Mouse (Mus musculus) kidney, adult 2 months (tissue): ENCODE results near the gene Carmil1.

Source experiments
- CTCF ChIP-seq: fragments of 200-500 bp; conservative IDR thresholded peaks from 2 replicates; pipeline ENCODE4 v1.5.1; 2011; ENCODE audit warnings: low read depth, mild to moderate bottlenecking, control low read depth, low read length, moderate library complexity, mixed read lengths; ENCODE audit not compliant: insufficient read depth, insufficient read length
- POLR2A ChIP-seq: fragments of 200-500 bp; IDR thresholded peaks from one replicate; pipeline ENCODE4 v1.6.1; 2011; ENCODE audit warnings: low read depth, low read length, control low read depth

DNA sequence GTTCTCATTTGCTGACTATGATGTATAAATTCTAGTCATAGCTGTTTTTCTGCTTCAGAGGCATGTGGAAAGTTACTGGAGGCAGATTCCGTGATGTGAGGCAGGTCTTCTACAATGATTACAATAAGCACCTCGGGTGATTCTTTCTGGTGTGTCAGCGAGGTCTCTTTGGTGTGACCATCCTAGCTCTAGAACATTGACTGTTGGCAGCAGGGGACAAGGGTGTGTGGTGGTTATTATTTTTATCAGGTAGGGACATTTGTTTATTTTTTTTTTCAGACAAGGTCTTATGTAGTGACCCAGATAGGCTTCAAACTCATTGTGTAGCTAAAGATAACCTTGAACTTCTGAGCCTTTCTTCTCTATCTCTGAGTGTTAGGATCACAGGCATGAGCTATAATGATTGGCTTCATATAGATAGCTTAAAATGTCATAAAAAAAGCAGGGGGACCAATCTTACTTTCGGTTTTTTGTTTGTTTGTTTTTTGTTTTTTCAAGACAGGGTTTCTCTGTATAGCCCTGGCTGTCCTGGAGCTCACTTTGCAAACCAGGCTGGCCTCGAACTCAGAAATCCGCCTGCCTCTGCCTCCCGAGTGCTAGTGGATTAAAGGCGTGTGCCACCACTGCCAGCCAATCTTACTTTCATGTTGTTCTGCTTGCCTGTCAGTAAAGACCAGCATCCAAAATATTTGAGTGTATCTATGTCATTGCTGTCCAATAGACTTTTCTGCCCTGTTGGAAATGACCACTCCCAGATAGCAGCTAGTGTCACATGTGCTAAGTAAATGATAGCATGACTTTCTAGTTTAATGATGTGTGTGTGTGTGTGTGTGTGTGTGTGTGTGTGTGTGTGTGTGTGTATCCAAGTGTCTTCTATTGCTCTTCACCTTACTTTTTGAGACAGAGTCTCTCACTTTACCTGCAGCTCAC, 30.7 kb upstream of the Carmil1 start:
- TF ChIP-seq CTCF (no peak), POLR2A (no peak)
